Mouse (Mus musculus): Measurements from ENCODE around the gene Ado. TPM values are rescaled to one million over a fixed set of nuclear protein-coding genes. Genes with fewer than 3 reads are reported as not detected.

Ado gene
- total and polyA plus RNA-seq, 2 experiments from 2014 or later: 52.6 to 59.5 TPM

DNA sequence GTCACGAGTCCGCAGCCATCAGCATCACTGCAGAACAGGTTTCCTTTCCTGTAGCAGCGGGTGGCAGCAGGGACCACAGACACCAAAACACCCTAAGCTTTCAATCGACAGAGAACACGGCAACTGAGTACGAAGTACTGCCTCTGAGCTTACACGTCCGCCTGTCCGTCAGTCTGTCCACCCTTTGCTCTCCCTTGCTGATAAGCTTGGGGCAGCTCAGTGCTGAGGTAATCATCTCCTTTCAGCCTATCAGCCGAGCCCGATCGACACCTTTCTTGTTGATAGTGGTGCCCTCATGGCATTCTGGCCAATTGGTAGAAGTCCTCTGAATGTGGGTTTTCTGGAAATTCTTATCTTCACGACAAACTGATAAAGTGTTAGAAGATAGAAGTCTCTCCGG lies 22.7 kb upstream of the Ado start:
- no peaks in the 10 kb centered on the region for H3K9me3 ChIP-seq (ENCODE audit: low read length)

DNA sequence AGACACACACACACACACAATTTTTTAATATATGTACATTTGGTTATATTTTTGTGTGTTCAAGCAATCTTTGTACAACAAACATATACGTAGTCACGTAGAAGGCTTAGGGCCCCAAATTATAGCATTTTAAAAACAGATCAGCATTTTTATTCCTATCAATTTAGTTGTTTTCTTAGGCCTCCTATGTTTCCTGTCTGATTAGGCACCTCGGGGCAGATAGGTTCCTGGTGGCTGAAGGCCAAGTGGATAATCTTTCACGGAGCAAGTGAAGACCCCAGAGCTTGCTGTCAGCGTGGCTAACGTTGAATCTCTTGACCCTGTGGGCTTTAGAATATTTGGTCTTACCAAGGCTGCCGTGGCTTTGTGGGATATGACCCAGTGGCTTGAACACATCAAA lies 20.8 kb upstream of the Ado start:
- H3K27me3 ChIP-seq (ENCODE audit: insufficient read depth, low read length): peaks cover 36% of the 10 kb centered on the region
- 87% methylated on average over 7 of the region's 7 CpGs for WGBS

More for the DNA sequence above, 22.7 kb upstream of the Ado start:
- Histone ChIP-seq H3K27me3 (ENCODE audit: insufficient read depth, low read length) (peaks cover 25% of the 10 kb centered on the region), H3K36me3 (ENCODE audit: insufficient read depth) (no peaks in the 10 kb centered on the region), H3K27ac (ENCODE audit: low read depth, low read length) (no peak overlapping the region), H3K9ac (no peak overlapping the region), H3K4me3 (ENCODE audit: low read depth, low read length) (no peak overlapping the region), H3K4me2 (ENCODE audit: low read depth) (no peak overlapping the region), H3K4me1 (ENCODE audit: insufficient read depth) (no peaks in the 10 kb centered on the region)
- TF ChIP-seq CTCF (IDR thresholded peaks at IDR 0.05; ENCODE audit: low read depth): no peak
- DNase-seq (no peak), ATAC-seq (no peak)
- WGBS: 91% methylated on average over 14 of the region's 14 CpGs

GRCm38 (mm10) chr10:67566104-67566503 lies 17.3 kb upstream of the Ado start:
- WGBS: 15% methylated on average over 8 of the region's 8 CpGs

More for the DNA sequence above, 20.8 kb upstream of the Ado start:
- Histone ChIP-seq H3K9me3 (ENCODE audit: low read length) (no peaks in the 10 kb centered on the region), H3K4me2 (ENCODE audit: low read depth) (no peak overlapping the region), H3K9ac (no peak overlapping the region), H3K27ac (ENCODE audit: low read depth, low read length) (no peak overlapping the region), H3K4me1 (ENCODE audit: insufficient read depth) (no peaks in the 10 kb centered on the region), H3K36me3 (ENCODE audit: insufficient read depth) (no peaks in the 10 kb centered on the region), H3K4me3 (ENCODE audit: low read depth, low read length) (no peak overlapping the region)
- ATAC-seq (no peak), DNase-seq (no peak)
- TF ChIP-seq CTCF (IDR thresholded peaks at IDR 0.05; ENCODE audit: low read depth): no peak

GRCm38 (mm10) chr10:67564509-67564908 lies 15.8 kb upstream of the Ado start:
- no peak for DNase-seq
- no peaks in the 10 kb centered on the region; the same call in 1 of the 2 replicates for H3K4me1 ChIP-seq (ENCODE audit: insufficient read depth)
- no peak for ATAC-seq
- peaks cover 64% of the 10 kb centered on the region for H3K27me3 ChIP-seq (ENCODE audit: insufficient read depth, low read length)
- no peaks in the 10 kb centered on the region for H3K36me3 ChIP-seq (ENCODE audit: insufficient read depth)
- H3K27ac ChIP-seq (ENCODE audit: low read depth, low read length): no peak overlapping the region
- no peak overlapping the region for H3K9ac ChIP-seq
- TF ChIP-seq CTCF (IDR thresholded peaks at IDR 0.05; ENCODE audit: low read depth): no peak
- no peaks in the 10 kb centered on the region for H3K9me3 ChIP-seq (ENCODE audit: low read length)
- H3K4me2 ChIP-seq (ENCODE audit: low read depth): no peak overlapping the region
- H3K4me3 ChIP-seq (ENCODE audit: low read depth, low read length): no peak overlapping the region
- WGBS: 93% methylated on average over 7 of the region's 7 CpGs

More at GRCm38 (mm10) chr10:67566104-67566503, 17.3 kb upstream of the Ado start:
- Histone ChIP-seq H3K27ac (ENCODE audit: low read depth, low read length) (no peak overlapping the region), H3K27me3 (ENCODE audit: insufficient read depth, low read length) (peaks cover 62% of the 10 kb centered on the region), H3K4me2 (ENCODE audit: low read depth) (no peak overlapping the region), H3K9me3 (ENCODE audit: low read length) (no peaks in the 10 kb centered on the region), H3K36me3 (ENCODE audit: insufficient read depth) (no peaks in the 10 kb centered on the region), H3K4me1 (ENCODE audit: insufficient read depth) (no peaks in the 10 kb centered on the region; the same call in 1 of the 2 replicates), H3K4me3 (ENCODE audit: low read depth, low read length) (no peak overlapping the region), H3K9ac (no peak overlapping the region)
- DNase-seq: no peak
- no peak for ATAC-seq
- TF ChIP-seq CTCF (IDR thresholded peaks at IDR 0.05; ENCODE audit: low read depth): no peak

- H3K27ac ChIP-seq (ENCODE audit: low read depth, low read length): no peak overlapping the region
- no peak overlapping the region for H3K4me3 ChIP-seq (ENCODE audit: low read depth, low read length)
- peaks cover 58% of the 10 kb centered on the region for H3K27me3 ChIP-seq (ENCODE audit: insufficient read depth, low read length)
- H3K9me3 ChIP-seq (ENCODE audit: low read length): 0 out of 2 replicates have a peak, but pooled peaks cover 9% of the 10 kb centered on the region
- H3K4me1 ChIP-seq (ENCODE audit: insufficient read depth): no peaks in the 10 kb centered on the region; the same call in 1 of the 2 replicates
- no peak overlapping the region for H3K9ac ChIP-seq
- no peak for ATAC-seq
- 52% methylated on average over 1 of the region's 1 CpGs for WGBS
- no peak for DNase-seq
- H3K36me3 ChIP-seq (ENCODE audit: insufficient read depth): no peaks in the 10 kb centered on the region
- H3K4me2 ChIP-seq (ENCODE audit: low read depth): no peak overlapping the region
- no peak for TF ChIP-seq CTCF (IDR thresholded peaks at IDR 0.05; ENCODE audit: low read depth)
Observed at GRCm38 (mm10) chr10:67561185-67561584, 12.4 kb upstream of the Ado start.

DNA sequence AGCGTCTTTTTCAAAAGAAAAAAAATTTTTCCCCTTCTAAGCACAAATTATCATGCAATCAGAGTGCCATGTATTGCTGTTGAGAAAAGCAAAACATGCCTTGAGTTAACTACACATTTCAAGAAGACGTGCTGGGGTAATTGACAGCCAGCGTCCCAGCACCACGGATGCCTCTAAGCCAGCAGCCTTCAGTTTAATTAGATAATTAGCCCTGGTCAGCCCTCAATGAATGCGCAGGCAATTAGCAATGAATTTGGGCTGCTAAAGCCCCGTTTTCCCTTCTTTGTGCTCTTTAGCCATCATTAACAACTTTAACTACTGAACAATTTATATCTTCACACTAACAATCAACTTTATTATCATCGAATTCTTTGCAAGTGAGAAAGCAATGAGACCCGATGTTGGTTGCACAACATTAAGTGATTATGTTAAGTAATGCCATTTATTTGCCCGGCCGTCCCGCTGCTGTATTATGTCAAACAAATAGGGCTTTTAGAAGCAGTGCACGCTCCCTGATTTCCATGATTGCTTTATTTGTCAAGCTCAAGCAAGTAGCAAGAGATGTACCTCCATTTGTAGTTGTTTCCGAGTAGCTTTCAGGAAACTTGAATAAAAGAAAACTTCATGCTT lies 11.1 kb upstream of the Ado start:
- DNase-seq: peak; percentile 42
- Histone ChIP-seq H3K9me3 (ENCODE audit: low read length) (0 out of 2 replicates have a peak, but pooled peaks cover 9% of the 10 kb centered on the region), H3K27ac (ENCODE audit: low read depth, low read length) (no peak overlapping the region), H3K4me2 (ENCODE audit: low read depth) (no peak overlapping the region), H3K9ac (no peak overlapping the region), H3K4me1 (ENCODE audit: insufficient read depth) (no peaks in the 10 kb centered on the region; the same call in 1 of the 2 replicates), H3K36me3 (ENCODE audit: insufficient read depth) (no peaks in the 10 kb centered on the region), H3K27me3 (ENCODE audit: insufficient read depth, low read length) (peaks cover 56% of the 10 kb centered on the region), H3K4me3 (ENCODE audit: low read depth, low read length) (no peak overlapping the region)
- ATAC-seq: peak; percentile 84
- TF ChIP-seq CTCF (IDR thresholded peaks at IDR 0.05; ENCODE audit: low read depth): no peak
- 6% methylated on average over 13 of the region's 13 CpGs for WGBS

GRCm38 (mm10) chr10:67558053-67558452 lies 9.3 kb upstream of the Ado start:
- TF ChIP-seq CTCF (IDR thresholded peaks at IDR 0.05; ENCODE audit: low read depth): no peak
- Histone ChIP-seq H3K36me3 (ENCODE audit: insufficient read depth) (no peaks in the 10 kb centered on the region), H3K4me3 (ENCODE audit: low read depth, low read length) (no peak overlapping the region), H3K27ac (ENCODE audit: low read depth, low read length) (no peak overlapping the region), H3K9ac (no peak overlapping the region), H3K27me3 (ENCODE audit: insufficient read depth, low read length) (peaks cover 46% of the 10 kb centered on the region), H3K4me1 (ENCODE audit: insufficient read depth) (no peaks in the 10 kb centered on the region; the same call in 1 of the 2 replicates), H3K4me2 (ENCODE audit: low read depth) (no peak overlapping the region), H3K9me3 (ENCODE audit: low read length) (0 out of 2 replicates have a peak, but pooled peaks cover 9% of the 10 kb centered on the region)
- ATAC-seq: no peak
- 48% methylated on average over 4 of the region's 4 CpGs for WGBS
- no peak for DNase-seq
